Mouse (Mus musculus) CD4-positive, CD25-positive, alpha-beta regulatory T cell, adult 2 months (primary cell): ENCODE data around the gene Efna3.

Experiments used
- DNase-seq: peaks from one replicate; pipeline ENCODE4 v3.0.0-alpha.2; 2012; ENCODE audit warnings: low read depth, low spot score

The Efna3 gene

GRCm38 (mm10) chr3:89337721-89338578 lies 15.2 kb upstream of the Efna3 start, which contains the start of gene Efna4:
Gene Efna4, minus strand, starts transcription at chr3:89338028.
- peak; percentile 68 for DNase-seq

GRCm38 (mm10) chr3:89337062-89337720 lies 14.4 kb upstream of the Efna3 start:
- DNase-seq: peak; percentile 21

- no peak for DNase-seq
These were observed 13.8 kb upstream of the Efna3 start for GRCm38 (mm10) chr3:89336529-89336928.

- DNase-seq: no peak
These were observed 10.3 kb upstream of the Efna3 start for GRCm38 (mm10) chr3:89333053-89333452.

DNA sequence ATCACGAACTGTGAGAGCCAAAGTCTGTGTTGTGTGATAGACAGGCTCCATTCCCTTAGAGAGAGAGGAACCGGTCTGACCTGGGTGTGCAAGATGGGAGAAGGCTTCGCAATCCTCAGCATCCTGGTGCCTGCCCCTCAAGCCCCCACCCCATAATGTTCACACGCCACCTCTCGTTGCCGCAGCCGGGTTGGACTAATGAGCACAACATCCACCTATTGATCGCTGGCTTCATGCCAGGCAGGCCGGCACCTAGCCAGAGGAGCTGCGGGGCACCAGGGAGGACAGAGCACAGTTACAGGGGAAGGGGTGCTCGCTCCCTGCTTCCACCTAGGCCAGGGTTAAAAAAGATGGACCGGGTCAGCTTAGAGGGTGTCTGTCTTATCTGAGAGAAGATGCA lies 9.7 kb upstream of the Efna3 start:
- DNase-seq: no peak

- DNase-seq: no peak
These were observed 9.2 kb upstream of the Efna3 start for GRCm38 (mm10) chr3:89332013-89332412.

DNA sequence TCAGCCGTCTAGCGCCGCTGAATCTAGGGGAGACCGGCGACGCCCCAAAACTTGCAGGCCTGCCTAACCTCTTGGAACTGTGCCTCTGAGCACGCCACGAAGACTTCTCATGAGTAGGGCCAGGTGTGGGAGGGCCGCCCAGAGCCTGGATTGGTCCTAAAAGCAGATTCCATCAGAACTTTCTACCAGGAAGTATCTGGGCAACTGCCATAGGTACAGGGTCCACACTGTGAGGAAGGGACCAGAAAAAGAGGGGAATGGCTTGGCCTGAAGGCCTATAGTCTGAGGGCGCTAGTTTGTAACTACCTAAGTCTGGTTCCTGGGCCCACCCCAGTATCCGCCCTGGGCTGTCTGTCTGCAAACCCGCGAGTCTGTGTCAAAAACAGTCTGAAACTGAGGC lies 8.8 kb upstream of the Efna3 start:
- DNase-seq: no peak

- no peak for DNase-seq
These were observed 8.2 kb upstream of the Efna3 start for GRCm38 (mm10) chr3:89330948-89331347.

DNA sequence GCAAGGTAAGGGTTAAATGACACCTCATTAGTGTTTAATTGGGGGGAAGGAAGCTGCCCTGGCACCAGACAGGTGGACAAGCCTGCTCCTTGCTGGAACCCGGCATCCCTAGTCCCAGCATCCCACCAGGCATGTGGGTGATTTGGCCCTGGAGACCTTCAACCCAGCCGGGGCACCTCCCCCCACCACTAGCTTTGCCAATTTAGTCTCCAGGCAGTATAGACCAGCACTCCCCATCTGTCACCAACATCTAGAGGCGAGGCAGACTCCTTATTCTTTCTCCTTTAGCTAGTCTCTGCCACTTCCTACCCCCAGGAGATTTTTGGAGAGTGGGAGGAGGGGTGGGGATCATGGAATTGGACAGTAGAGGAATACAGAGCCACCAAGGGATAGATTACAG lies 7.6 kb upstream of the Efna3 start:
- DNase-seq: no peak

GRCm38 (mm10) chr3:89328623-89329022 lies 5.9 kb upstream of the Efna3 start:
- no peak for DNase-seq

GRCm38 (mm10) chr3:89327371-89327870 lies 4.7 kb upstream of the Efna3 start:
- no peak for DNase-seq

DNA sequence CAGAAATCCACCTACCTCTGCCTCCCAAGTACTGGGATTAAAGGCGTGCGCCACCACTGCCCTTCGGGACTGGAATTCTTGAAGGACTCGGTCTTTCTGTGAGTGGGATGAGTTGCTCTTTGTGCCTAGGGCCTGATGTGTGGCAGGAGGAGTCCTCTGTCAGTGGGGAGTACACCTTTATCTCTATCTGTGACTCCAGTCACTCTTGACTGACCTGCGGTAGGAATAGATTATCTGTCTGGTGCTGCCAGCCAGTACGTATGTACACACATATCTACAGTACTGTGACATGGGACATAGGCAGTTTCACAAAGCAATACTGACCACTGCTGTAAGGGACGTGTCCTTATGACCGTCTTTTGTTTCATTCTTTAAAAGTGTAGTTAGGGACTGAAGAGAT lies 3.1 kb upstream of the Efna3 start:
- no peak for DNase-seq

- no peak for DNase-seq
These were observed 649 bp downstream of the Efna3 start for GRCm38 (mm10) chr3:89322131-89322500.

GRCm38 (mm10) chr3:89321183-89322130 lies 1.3 kb downstream of the Efna3 start:
- DNase-seq: peak; percentile 63

DNA sequence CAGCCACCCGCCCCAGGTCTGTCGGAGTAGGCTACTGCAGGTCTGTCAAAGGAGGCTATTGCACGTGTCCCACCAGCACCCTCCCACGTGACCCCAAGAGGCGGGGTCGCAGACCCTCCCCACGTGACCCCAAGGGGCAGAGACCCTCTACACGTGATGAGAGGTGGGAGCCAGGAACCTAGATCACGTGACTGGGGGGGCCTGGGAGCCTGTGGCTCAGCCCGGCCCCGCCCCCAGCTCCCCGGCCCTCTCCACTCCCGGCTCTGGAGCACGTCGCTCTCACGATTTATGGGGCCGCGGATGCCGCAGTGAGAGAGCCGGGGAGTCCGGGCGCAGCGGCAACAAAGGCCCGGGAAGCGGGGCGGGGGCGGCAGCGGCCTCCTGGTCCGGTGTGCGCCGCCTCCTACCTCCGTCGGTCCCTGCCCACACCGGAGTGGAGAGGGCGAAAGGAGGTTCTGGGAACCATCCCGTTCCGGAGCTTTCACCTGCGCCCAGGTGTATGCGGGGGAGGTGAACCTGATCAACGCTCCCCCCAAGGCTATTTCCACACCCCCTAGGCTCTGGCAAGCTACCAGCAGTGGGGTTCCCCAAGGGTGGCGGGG lies 2.1 kb downstream of the Efna3 start:
- peak; percentile 57 for DNase-seq

DNA sequence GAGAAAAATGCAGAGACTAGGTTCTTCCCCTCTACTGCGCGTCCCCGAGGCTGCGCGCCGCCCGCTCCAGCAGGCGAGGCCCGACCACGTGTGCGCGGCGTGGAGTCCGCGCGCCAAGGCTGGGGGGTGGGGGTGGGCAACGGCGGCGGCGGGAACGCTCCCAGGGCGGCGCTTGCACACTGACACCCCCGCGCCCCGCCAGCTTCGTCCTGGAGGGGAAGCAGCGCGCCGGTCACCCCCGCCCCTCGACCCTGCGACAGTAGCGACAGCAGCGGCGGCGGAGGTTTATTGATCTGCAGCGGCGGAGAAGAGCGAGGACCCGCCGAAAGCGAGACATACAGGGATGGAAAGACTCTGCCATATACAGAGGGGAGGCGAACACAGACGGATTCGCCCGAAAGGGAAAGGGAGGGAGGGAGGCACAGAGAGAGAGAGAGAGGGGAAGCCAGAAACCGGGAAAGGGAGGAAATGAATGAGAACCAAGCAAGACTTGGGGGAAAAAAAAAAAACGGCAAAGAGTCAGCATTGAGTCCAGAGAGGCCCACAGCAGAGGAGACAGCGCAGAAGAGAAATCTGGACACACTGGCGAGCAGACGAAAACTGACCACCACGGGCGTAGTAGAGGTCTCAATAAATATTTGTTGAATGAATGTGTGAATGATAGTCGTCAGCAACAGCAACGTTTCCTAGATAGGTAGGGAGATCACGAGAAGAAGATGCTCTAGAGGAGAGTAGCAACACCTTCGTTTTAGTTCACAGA lies 3.0 kb downstream of the Efna3 start:
- peak; percentile 51 for DNase-seq

GRCm38 (mm10) chr3:89318971-89319590 lies 3.7 kb downstream of the Efna3 start:
- peak; percentile 21 for DNase-seq

- no peak for DNase-seq
These were observed 4.4 kb downstream of the Efna3 start for GRCm38 (mm10) chr3:89318316-89318715.

GRCm38 (mm10) chr3:89317246-89317645 lies 5.5 kb downstream of the Efna3 start:
- DNase-seq: no peak

- DNase-seq: peak; percentile 84
These were observed 5.9 kb downstream of the Efna3 start for GRCm38 (mm10) chr3:89316833-89317232.
